Mouse (Mus musculus): ENCODE measurements around the gene Adra2c.

DNA sequence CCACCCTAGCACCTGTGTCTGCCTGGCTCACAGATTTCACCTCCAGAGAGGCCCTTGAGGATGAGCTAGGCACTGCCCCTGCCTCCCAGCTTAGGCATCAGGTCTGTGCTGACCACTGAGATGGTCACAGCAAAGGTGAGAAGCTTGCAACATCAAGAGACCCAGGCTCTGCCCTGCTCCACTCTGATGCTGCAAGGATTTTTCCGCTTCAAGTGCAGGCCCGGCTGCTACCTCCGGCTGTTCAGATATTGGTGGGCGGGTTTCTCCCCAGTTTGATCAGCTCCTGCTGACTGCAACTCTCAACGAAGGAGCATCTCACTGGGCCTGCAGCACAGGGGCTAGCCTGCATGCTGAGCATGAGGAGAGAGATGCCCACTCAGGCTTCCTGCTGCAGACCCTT, 8.1 kb downstream of the Adra2c start:
- TF ChIP-seq CTCF (IDR thresholded peaks at IDR 0.05; ENCODE audit: insufficient read depth, low read depth, low read length), result no peak
- no peak for TF ChIP-seq POLR2A (IDR thresholded peaks at IDR 0.05; ENCODE audit: insufficient read depth, low read depth, low read length)

All from olfactory bulb, adult 2 months (tissue).